Mouse (Mus musculus) neural tube, embryonic 10.5 days (tissue): ENCODE data around the gene Ikzf3.
A peak's percentile ranks its signal among the peaks of the same experiment; 100 is the strongest.

Source experiments
- DNase-seq: peaks from one replicate; pipeline ENCODE4 v3.0.0-alpha.2; 2017; ENCODE audit warnings: low spot score; ENCODE audit errors: extremely low spot score

The Ikzf3 gene

GRCm38 (mm10) chr11:98545711-98546231 lies at the start of gene Ikzf3:
Gene Ikzf3, minus strand, starts transcription at chr11:98546031.
- DNase-seq, result peak; percentile 72

- no peak for DNase-seq
These were observed 49.6 kb upstream of the Ikzf3 start for GRCm38 (mm10) chr11:98595473-98595872.

GRCm38 (mm10) chr11:98595021-98595420 lies 49.2 kb upstream of the Ikzf3 start:
- no peak for DNase-seq

GRCm38 (mm10) chr11:98590548-98591445 lies 45.0 kb upstream of the Ikzf3 start:
- DNase-seq, result no peak

- no peak for DNase-seq
These were observed 43.5 kb upstream of the Ikzf3 start for GRCm38 (mm10) chr11:98589306-98589705.

GRCm38 (mm10) chr11:98588833-98589281 lies 43.0 kb upstream of the Ikzf3 start:
- DNase-seq, result no peak

GRCm38 (mm10) chr11:98587684-98588546 lies 42.1 kb upstream of the Ikzf3 start:
- peak; percentile 60 for DNase-seq

GRCm38 (mm10) chr11:98586892-98587563 lies 41.2 kb upstream of the Ikzf3 start, which contains the start of gene Ormdl3:
Gene Ormdl3, minus strand, starts transcription at chr11:98587368.
- peak; percentile 99 for DNase-seq

- DNase-seq, result no peak
These were observed 40.5 kb upstream of the Ikzf3 start for GRCm38 (mm10) chr11:98586087-98586891.

GRCm38 (mm10) chr11:98584629-98585177 lies 38.9 kb upstream of the Ikzf3 start:
- no peak for DNase-seq

- DNase-seq, result no peak
These were observed 38.3 kb upstream of the Ikzf3 start for GRCm38 (mm10) chr11:98584146-98584545.

GRCm38 (mm10) chr11:98583571-98583970 lies 37.7 kb upstream of the Ikzf3 start:
- no peak for DNase-seq

GRCm38 (mm10) chr11:98583265-98583552 lies 37.4 kb upstream of the Ikzf3 start:
- no peak for DNase-seq

- DNase-seq, result no peak
These were observed 36.9 kb upstream of the Ikzf3 start for GRCm38 (mm10) chr11:98582551-98583264.

- no peak for DNase-seq
These were observed 36.2 kb upstream of the Ikzf3 start for GRCm38 (mm10) chr11:98582030-98582388.

- no peak for DNase-seq
These were observed 35.6 kb upstream of the Ikzf3 start for GRCm38 (mm10) chr11:98581286-98582029.

GRCm38 (mm10) chr11:98580301-98581121 lies 34.7 kb upstream of the Ikzf3 start:
- DNase-seq, result no peak

- DNase-seq, result no peak
These were observed 31.9 kb upstream of the Ikzf3 start for GRCm38 (mm10) chr11:98577776-98578175.
